Mouse (Mus musculus): ENCODE data around the gene Epor.

GRCm38 (mm10) chr9:21927208-21927753 lies 36.0 kb downstream of the Epor start, which contains the start of the genes Ccdc159 and Tmem205:
- TF ChIP-seq CTCF (IDR thresholded peaks at IDR 0.05; ENCODE audit: borderline replicate concordance, extremely low read depth, insufficient read depth, insufficient read length) (no peak), POLR2A (IDR thresholded peaks at IDR 0.05; ENCODE audit: borderline replicate concordance, extremely low read depth, insufficient read depth, insufficient read length, poor library complexity, severe bottlenecking) (peak; percentile 63; the same call in 1 of the 2 replicates)

Data from brain, embryonic 14.5 days (tissue).